Mouse (Mus musculus): Measurements from ENCODE around the gene Thtpa. TPM values are rescaled to one million over a fixed set of nuclear protein-coding genes. Genes with fewer than 3 reads are reported as not detected.
A peak's percentile ranks its signal among the peaks of the same experiment; 100 is the strongest.

The Thtpa gene
- polyA plus RNA-seq, 1 experiment = 4.9 TPM

GRCm38 (mm10) chr14:55078366-55078989, 16.1 kb upstream of the Thtpa start:
- Histone ChIP-seq H3K27me3 (ENCODE audit: control insufficient read depth, insufficient read depth, low read length) (no peaks in the 10 kb centered on the region), H3K27ac (ENCODE audit: control insufficient read depth, insufficient read depth, low read depth, low read length) (no peak overlapping the region), H3K4me1 (ENCODE audit: control insufficient read depth, insufficient read depth, low read length) (no peaks in the 10 kb centered on the region), H3K36me3 (ENCODE audit: control insufficient read depth, insufficient read depth, low read length) (no peaks in the 10 kb centered on the region), H3K4me3 (ENCODE audit: control insufficient read depth, low read depth, low read length) (no peak overlapping the region)
- TF ChIP-seq POLR2A (IDR thresholded peaks at IDR 0.05; ENCODE audit: control insufficient read depth, low read depth, low read length) (no peak), CTCF (IDR thresholded peaks at IDR 0.05; ENCODE audit: control insufficient read depth, insufficient read depth, insufficient replicate concordance, low read depth, low read length) (no peak)

DNA sequence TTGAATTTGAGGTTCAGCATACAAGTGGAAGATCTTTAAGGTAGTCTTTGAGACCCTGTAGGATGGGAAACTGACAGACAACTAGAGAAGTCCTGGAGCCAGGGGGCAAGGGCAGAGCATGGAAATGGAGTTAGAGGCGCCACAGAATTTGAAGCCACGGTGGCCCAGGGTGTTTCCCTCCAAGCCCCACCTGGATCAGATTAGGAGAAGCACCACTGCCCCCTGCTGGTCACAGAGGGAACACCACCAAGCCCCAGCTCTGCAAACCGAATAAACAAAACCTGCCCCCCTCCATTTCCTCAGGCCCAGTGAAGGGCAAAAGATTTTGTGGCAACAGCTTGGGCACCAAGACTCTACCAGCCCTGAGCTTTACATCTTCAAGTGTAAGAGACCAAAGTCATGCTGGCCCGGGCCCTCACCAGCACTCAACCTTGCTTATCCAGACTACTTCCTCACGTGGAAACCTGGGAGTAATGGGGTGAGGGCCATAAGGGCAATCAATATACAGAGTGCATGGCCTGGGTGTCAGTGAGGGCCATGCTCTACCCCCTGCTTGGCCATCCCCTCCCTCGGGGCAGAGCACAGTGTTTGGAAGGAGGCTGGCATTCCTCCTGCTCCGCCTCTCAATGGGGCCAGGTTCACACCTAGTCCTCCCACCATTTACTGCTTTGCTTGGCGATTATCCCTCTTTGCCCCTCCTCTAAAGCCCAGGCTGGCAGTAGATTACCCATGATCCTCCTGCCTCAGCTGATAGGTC, 15.2 kb upstream of the Thtpa start:
- Histone ChIP-seq H3K27me3 (ENCODE audit: control insufficient read depth, insufficient read depth, low read length) (no peaks in the 10 kb centered on the region), H3K27ac (ENCODE audit: control insufficient read depth, insufficient read depth, low read depth, low read length) (no peak overlapping the region), H3K4me3 (ENCODE audit: control insufficient read depth, low read depth, low read length) (no peak overlapping the region), H3K36me3 (ENCODE audit: control insufficient read depth, insufficient read depth, low read length) (no peaks in the 10 kb centered on the region), H3K4me1 (ENCODE audit: control insufficient read depth, insufficient read depth, low read length) (no peaks in the 10 kb centered on the region)
- TF ChIP-seq CTCF (IDR thresholded peaks at IDR 0.05; ENCODE audit: control insufficient read depth, insufficient read depth, insufficient replicate concordance, low read depth, low read length) (peak; percentile 86), POLR2A (IDR thresholded peaks at IDR 0.05; ENCODE audit: control insufficient read depth, low read depth, low read length) (no peak)

- Histone ChIP-seq H3K36me3 (ENCODE audit: control insufficient read depth, insufficient read depth, low read length) (no peaks in the 10 kb centered on the region), H3K27ac (ENCODE audit: control insufficient read depth, insufficient read depth, low read depth, low read length) (no peak overlapping the region), H3K4me3 (ENCODE audit: control insufficient read depth, low read depth, low read length) (no peak overlapping the region), H3K27me3 (ENCODE audit: control insufficient read depth, insufficient read depth, low read length) (no peaks in the 10 kb centered on the region), H3K4me1 (ENCODE audit: control insufficient read depth, insufficient read depth, low read length) (no peaks in the 10 kb centered on the region; the same call in 1 of the 2 replicates)
- TF ChIP-seq CTCF (IDR thresholded peaks at IDR 0.05; ENCODE audit: control insufficient read depth, insufficient read depth, insufficient replicate concordance, low read depth, low read length) = no peak
- no peak for TF ChIP-seq POLR2A (IDR thresholded peaks at IDR 0.05; ENCODE audit: control insufficient read depth, low read depth, low read length)
These were observed 13.5 kb upstream of the Thtpa start for GRCm38 (mm10) chr14:55081105-55081504.

DNA sequence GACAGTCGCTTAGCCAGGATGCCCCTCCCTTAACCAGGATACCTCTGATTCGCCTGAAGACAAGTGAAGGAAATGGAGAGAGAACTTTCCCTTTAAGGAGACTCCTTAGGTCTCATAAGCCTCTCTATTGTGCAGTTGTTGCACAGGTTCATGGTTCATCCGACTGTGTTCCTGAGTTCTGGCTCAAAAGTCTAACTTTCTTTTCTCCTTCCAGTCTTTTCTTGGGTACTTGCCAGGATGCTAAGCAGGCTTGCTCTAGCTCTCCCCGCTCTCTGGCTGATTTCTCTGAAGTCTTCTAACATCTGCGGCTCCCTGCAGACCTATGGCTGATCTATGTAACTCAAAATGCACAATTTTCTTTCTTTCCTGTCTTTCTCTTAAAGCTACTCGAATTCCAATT, 11.1 kb upstream of the Thtpa start:
- Histone ChIP-seq H3K4me1 (ENCODE audit: control insufficient read depth, insufficient read depth, low read length) (no peaks in the 10 kb centered on the region; the same call in 1 of the 2 replicates), H3K27me3 (ENCODE audit: control insufficient read depth, insufficient read depth, low read length) (no peaks in the 10 kb centered on the region), H3K36me3 (ENCODE audit: control insufficient read depth, insufficient read depth, low read length) (no peaks in the 10 kb centered on the region), H3K4me3 (ENCODE audit: control insufficient read depth, low read depth, low read length) (no peak overlapping the region), H3K27ac (ENCODE audit: control insufficient read depth, insufficient read depth, low read depth, low read length) (no peak overlapping the region)
- no peak for TF ChIP-seq CTCF (IDR thresholded peaks at IDR 0.05; ENCODE audit: control insufficient read depth, insufficient read depth, insufficient replicate concordance, low read depth, low read length)
- TF ChIP-seq POLR2A (IDR thresholded peaks at IDR 0.05; ENCODE audit: control insufficient read depth, low read depth, low read length) = no peak

- H3K4me3 ChIP-seq (ENCODE audit: control insufficient read depth, low read depth, low read length) = peak overlapping the region; percentile 24; the same call in 1 of the 2 replicates
These were observed 9.1 kb upstream of the Thtpa start for GRCm38 (mm10) chr14:55085324-55086008.

DNA sequence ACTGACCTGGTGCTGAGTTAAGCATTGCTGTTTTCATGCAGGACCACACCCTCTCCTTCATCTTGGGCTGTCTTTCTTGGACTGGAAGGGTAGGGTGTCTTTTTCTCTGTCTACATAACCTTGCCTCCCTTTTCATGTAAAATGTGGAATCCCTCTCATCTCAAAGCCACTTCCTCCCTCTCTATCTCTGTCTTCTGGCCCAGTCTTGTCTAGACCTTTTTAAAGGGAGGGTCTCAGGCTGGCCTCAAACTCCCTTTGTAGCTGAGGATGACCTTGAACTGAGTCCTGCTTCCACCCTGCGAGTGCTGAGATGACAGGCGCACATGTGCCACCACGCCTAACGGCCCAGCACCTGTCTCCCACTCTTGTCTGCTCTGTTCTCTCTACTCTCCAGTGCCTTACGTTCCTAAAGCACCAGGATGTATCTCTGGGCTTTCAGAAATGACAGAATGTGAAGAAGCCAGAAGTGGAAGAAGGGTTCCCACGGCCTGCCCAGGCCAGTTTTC, 8.5 kb upstream of the Thtpa start:
- Histone ChIP-seq H3K36me3 (ENCODE audit: control insufficient read depth, insufficient read depth, low read length) (no peaks in the 10 kb centered on the region), H3K27ac (ENCODE audit: control insufficient read depth, insufficient read depth, low read depth, low read length) (no peak overlapping the region; the same call in 1 of the 2 replicates), H3K4me1 (ENCODE audit: control insufficient read depth, insufficient read depth, low read length) (no peaks in the 10 kb centered on the region; the same call in 1 of the 2 replicates), H3K4me3 (ENCODE audit: control insufficient read depth, low read depth, low read length) (peak overlapping the region; percentile 28), H3K27me3 (ENCODE audit: control insufficient read depth, insufficient read depth, low read length) (no peaks in the 10 kb centered on the region)
- TF ChIP-seq CTCF (IDR thresholded peaks at IDR 0.05; ENCODE audit: control insufficient read depth, insufficient read depth, insufficient replicate concordance, low read depth, low read length) (no peak), POLR2A (IDR thresholded peaks at IDR 0.05; ENCODE audit: control insufficient read depth, low read depth, low read length) (no peak)

More at GRCm38 (mm10) chr14:55085324-55086008, 9.1 kb upstream of the Thtpa start:
- H3K27ac ChIP-seq (ENCODE audit: control insufficient read depth, insufficient read depth, low read depth, low read length) = no peak overlapping the region
- no peaks in the 10 kb centered on the region for H3K36me3 ChIP-seq (ENCODE audit: control insufficient read depth, insufficient read depth, low read length)
- TF ChIP-seq CTCF (IDR thresholded peaks at IDR 0.05; ENCODE audit: control insufficient read depth, insufficient read depth, insufficient replicate concordance, low read depth, low read length) (no peak), POLR2A (IDR thresholded peaks at IDR 0.05; ENCODE audit: control insufficient read depth, low read depth, low read length) (no peak)
- no peaks in the 10 kb centered on the region for H3K27me3 ChIP-seq (ENCODE audit: control insufficient read depth, insufficient read depth, low read length)
- no peaks in the 10 kb centered on the region; the same call in 1 of the 2 replicates for H3K4me1 ChIP-seq (ENCODE audit: control insufficient read depth, insufficient read depth, low read length)

Measured in testis, adult 2 months (tissue).